Mouse (Mus musculus) liver, adult (tissue): Measurements from ENCODE around the gene Ttll8.

ENCODE experiments used
- GATA4 ChIP-seq: IDR thresholded peaks from 2 replicates; pipeline ENCODE4 v1.6.1; 2014; ENCODE audit warnings: mild to moderate bottlenecking, low read length; ENCODE audit not compliant: insufficient replicate concordance

The Ttll8 gene

DNA sequence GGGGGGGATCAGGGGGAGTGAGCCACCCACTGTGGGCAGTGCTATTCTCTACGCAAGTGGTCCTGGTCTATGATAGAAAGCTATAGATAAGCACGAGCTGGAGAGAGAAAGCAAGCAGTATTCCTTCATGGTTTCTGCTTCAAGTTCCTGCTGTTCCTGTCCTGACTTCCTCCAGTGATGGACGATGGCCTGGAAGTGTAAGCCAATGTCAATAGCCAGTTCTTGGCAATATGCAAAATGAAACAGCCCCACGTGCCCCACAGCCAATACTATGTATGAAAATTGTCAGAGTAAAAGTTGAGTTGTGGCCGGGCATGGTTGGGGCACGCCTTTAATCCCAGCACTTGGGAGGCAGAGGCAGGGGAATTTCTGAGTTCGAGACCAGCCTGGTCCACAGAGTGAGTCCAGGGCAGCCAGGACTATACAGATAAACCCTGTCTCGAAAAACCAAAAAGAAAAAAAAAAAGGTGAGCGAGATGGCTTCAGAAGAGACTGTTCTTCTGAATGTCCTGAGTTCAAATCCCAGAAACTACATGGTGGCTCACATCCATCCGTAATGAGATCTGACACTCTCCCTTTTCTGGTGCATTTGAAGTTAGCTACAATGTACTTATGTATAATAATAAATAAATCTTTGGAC is 57.8 kb downstream of the Ttll8 start:
- TF ChIP-seq GATA4: no peak

GRCm38 (mm10) chr15:88895891-88896290 is 58.3 kb downstream of the Ttll8 start:
- no peak for TF ChIP-seq GATA4

GRCm38 (mm10) chr15:88895119-88895518 is 59.1 kb downstream of the Ttll8 start:
- TF ChIP-seq GATA4: no peak

DNA sequence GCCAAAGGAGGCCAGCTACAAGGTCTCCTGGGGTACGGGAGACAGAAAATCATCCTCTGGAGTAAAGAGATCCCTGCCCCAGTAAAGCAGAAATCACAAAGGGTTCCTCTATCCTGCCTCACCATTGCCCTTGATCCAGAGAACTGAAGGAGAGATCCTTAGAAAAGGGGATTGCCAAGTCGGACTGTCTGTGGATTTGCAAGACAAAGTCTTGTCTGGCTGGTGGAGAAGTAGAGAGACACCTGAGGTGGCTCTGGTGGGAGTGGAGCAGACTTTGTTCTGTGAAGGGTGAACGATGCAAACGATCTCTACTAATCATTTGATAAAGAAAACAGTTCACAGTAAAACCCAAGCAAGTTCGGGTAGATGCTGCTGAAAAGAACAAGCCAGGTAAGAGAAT is 61.3 kb downstream of the Ttll8 start:
- TF ChIP-seq GATA4: no peak

GRCm38 (mm10) chr15:88892252-88892651 is 62.0 kb downstream of the Ttll8 start:
- no peak for TF ChIP-seq GATA4

DNA sequence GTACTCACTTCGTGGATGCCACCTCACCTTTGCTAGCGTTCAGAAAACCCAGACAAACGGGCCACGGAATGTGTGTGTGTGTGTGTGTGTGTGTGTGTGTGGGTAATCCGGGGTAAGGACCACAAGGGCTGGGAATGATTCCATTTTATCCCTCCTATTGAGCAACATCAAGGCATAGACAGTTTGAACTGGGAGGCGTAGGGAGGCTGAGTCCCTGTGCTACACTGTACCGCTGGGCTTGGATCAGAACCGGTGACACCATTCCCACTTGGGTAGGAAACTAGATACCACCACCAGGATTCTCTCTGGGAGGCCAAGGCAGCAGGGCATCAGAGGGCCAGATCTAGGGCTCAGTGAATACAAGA is 62.6 kb downstream of the Ttll8 start:
- no peak for TF ChIP-seq GATA4

DNA sequence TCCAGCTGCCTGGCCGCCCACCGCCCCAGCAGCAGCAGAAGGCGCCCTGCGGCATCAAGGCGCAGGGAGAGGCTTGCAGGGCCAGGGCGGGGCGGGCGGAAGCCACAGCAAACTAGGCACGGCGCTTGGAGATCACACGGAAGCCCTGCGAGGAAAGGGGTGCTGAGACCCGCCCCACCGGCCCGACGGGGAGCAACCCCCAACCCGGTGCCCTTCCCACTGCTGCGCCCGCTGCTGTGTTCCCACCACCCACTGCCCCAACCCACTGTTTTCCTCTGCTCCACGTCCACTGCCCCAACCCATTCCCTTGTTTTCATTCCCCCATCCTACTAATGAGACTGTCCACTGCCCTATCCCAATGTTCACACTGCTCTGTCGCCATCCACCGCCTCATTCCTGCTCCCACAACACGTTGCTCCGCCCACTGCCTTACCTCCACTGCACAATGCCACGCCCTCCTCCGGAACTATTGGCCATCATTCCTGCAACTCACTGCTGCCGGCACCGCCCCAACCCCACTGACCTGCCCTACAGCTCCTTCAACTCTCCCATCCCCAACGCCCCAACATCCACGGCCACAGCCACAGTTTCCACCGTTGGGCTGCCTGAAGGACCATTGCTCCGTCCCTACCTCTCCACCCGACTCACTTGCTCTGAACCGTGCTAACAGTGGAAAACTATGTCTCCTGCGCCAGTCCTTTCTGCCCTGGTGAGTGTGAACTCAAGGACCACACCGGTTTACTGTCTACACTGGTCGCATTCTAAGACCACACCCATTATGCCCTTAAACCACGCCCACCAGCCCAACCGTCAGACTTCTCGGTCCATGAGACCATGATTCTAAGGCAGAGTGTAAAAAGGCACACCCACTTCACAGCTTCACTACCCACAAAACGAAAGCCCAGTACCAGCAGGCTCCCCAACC is 63.2 kb downstream of the Ttll8 start:
- TF ChIP-seq GATA4: no peak

DNA sequence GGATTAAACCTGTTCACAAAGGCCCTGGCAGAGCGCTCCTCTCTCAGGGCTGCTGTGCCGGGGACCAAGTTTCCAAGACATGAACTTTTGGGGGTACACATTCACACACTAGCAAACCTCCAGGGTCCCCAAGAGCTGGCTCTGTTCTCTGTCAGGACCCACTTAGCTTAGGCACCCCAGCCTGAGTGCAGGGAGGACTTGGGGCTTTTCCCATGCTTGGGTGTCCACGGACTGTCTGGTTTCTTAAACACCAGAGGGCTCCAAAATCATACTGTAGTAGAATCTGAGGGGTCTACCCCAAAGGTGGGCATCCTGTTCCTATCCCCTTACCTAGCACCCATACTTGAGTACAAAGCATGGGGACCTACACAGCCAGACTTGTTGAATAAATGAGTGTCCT is 64.2 kb downstream of the Ttll8 start:
- TF ChIP-seq GATA4: no peak

- no peak for TF ChIP-seq GATA4
Measured at GRCm38 (mm10) chr15:88889032-88889431, 65.2 kb downstream of the Ttll8 start.

- no peak for TF ChIP-seq GATA4
Measured at GRCm38 (mm10) chr15:88885376-88885775, 68.8 kb downstream of the Ttll8 start.

GRCm38 (mm10) chr15:88883342-88883741 is 70.9 kb downstream of the Ttll8 start:
- TF ChIP-seq GATA4: no peak

DNA sequence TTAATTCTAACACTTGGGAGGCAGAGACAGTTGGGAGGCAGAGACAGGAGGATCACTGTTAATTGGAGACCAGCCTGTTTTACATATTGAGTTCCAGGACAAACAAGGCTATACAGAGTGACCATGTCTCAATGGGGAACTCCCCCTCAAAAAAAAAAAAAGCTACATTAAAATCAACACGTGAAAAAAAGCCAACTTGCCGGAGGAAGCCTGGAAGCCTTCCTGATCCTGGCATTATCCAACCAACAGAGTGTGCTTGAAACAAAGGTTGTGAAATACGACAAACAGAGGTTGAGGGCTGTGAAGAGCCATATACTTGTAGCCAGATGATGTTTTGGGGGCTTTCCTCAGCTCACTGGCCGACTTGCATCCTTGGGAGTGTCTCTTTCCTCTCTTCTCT is 71.4 kb downstream of the Ttll8 start:
- no peak for TF ChIP-seq GATA4

DNA sequence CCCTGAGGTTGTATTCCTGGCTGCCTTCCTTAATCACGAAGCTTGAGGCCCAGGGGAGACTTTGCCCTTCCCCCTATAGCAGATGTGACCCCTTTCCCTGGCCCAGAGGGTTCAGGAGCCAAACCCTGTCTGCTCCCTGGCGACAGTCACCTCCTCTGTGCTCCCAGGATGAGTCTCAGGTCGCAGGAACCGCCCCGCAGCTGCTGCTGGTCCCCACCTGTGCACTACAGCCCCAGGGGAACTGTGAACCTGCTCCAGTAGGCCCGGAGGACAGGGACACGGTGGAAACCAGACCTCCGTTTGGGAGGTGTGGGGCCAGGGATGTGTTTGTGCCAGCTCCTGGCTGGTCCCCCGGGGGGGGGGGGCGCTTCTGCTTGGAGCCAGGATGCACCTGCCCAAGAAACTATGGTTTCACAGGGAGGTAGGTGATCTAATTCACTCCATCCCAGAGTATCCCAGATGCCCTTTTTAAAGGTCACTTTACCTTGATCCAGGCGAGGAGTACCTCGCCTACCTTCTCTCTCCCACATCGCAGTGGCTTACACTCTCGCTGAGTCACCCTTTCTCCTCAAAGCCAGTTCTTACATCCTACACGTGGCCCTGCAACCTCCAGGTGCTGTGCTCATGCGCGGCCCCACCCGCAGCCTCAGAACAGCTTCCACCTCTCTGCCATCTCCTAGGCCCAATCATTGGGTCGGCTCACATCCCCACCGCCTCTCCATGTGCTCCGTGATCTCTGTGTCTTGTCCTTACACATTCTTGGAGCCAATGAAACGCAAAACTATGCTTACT is 72.8 kb downstream of the Ttll8 start:
- no peak for TF ChIP-seq GATA4

GRCm38 (mm10) chr15:88877021-88877400 is 77.2 kb downstream of the Ttll8 start:
- no peak for TF ChIP-seq GATA4

DNA sequence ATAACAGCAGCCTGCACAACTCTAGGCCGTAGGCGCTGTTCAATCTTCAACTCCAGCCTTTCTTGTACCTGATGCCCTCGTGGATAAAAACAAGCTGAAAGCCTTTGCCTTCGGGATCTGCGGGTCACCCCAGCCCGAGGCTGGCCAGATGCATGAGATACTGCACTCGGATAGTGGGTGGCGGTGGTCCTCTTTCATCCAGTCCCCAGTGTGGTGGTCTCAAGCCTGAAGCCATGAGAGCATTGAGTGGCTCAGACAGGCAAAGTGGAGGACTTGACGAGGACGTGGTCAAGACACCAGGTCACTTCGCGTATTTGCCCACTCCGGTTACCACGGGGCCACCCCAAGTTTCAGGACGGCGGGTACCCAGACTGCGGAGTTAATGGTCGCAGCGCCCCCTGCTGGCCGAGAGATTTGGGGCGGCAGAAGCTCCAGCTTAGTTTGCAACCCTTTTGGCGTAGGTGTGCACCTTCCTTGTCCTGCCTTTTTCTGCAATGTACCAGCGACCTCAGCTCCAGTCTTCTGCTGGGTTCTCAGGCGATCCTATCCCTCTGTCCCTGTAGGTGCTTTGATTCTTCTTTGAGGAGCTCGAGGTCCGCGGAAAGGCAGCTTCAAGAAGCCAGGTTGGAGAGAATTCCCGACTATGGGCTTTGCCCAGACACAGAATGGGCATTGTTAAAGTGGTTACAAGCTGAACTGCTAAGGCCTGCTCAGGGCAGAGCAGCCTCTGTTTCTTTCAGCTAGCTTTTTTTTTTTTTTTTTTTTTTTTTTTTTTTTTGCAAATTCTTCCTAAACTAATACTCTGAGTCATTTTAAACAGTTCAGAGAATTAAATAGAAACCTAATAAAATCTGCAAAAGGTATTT is 77.8 kb downstream of the Ttll8 start:
- TF ChIP-seq GATA4: no peak
